Mouse (Mus musculus) thymus, postnatal 0 days (tissue): ENCODE results near the gene Cox5a. TPM values are rescaled to one million over a fixed set of nuclear protein-coding genes. Genes with fewer than 3 reads are reported as not detected.
A peak's percentile ranks its signal among the peaks of the same experiment; 100 is the strongest.

Experiments
- DNase-seq: peaks from one replicate; pipeline ENCODE4 v3.0.0-alpha.2; 2015; ENCODE audit warnings: low spot score
- polyA plus RNA-seq: library from polyadenylated mRNA; unstranded; fragments of >200 nt; fragmentation: Nextera tagmentation; extraction: Ambion mirVana; gene quantifications from 2 replicates; pipeline ENCODE4 v1.2.1, GENCODE M21; 2015

The Cox5a gene
- 862 and 907 TPM in 2 replicates for polyA plus RNA-seq

DNA sequence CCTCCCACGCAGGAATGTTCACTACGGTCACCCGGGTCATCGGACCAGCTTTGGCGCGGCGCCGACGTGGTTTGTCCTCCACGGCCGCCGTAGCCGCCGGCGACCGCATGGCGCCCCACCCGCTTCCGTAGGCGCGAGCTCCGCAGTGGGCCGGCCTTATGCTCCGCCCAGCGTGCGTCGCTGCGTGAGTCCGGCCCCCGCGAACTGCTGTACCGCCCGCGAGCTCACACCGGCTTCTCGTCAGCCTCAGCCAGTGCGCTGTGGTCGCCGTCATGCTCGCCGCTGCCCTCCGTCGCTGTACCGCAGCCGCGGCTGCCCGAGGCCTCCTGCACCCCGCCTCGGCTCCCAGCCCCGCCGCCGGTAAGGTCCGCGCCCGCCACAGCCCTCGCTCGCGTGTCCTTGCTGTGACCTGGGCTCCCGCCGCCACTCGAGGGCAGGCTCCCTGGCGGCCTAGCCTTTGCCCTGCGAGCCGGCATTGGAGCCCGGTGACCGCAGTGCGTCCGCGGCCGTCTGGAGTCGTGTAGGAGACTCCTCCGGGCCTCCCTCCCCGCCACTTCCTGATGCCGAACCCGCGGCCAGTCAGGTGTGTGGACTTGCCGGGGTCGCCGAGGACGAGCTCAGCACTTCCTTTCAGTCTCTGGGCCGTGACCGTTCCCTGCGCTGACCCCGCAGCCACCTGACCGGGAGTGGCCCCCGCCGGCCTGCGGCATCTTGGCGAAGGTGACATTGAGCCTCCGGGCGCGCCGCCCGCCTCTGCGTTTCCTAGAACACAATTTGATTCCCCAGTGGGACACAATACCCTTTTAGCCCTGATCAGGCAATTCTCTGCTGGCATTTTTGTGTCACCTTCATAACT, at the start of gene Cox5a:
Gene Cox5a, plus strand, starts transcription at position 219 of the 856 bp plus-strand sequence.
- peak; percentile 91 for DNase-seq

- peak; percentile 82 for DNase-seq
Measured at GRCm38 (mm10) chr9:57485774-57486173, 35.3 kb upstream of the Cox5a start.

DNA sequence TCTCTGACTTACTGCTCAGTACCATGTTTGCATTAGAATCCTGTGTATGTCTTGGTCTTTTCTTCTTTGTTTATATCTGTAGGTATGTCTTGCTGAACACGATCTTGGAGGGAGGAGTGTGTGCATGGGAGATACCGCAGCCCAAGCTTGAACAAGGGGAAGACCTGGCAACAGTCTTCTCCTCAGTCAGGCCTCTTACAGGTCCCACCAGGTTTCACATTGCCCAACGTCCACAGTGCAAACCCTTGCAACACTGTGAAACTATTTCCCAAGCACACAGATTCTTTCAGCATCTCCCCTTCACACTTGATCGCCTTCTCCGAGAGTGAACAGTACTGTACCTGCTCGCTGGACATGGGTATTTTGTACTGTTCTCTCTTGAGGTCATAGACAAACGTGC, 33.3 kb upstream of the Cox5a start:
- no peak for DNase-seq

- DNase-seq: no peak
Measured at GRCm38 (mm10) chr9:57493532-57493931, 27.5 kb upstream of the Cox5a start.

DNA sequence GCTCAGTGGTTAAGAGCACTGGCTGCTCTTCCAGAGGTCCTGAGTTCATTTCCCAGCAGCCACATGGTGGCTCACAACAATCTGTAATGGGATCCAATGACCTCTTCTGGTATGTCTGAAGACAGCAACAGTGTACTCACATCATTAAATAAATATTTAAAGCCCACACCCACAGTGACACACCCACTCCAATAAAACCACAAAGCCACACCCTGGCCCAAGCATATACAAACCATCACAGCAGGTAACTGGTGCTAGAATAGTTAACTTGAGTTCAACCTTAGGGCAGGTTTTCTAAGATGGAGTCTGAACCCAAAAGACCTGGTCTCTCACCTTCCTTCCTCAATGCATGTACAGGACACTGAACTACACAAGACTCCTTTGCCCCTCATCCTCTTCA, 26.1 kb upstream of the Cox5a start:
- DNase-seq: no peak

DNA sequence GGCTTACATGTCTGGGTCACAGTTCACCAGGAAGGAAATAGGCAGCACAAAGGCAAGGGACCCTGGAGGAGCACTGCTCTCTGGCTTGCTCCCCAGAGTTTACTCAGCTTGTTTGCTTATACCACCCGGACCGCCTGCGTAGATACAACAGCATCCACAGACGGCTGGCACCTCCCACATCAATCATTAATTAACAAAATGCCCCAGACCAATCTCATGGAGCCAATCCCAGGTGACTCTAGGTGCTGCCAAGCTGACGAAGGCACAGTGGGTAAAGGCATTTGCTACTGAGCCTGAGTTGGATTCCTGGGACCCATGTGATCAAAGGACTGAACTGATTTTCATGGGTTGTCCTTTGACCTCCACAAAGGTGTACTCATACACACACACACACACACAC, 23.8 kb upstream of the Cox5a start:
- no peak for DNase-seq

DNA sequence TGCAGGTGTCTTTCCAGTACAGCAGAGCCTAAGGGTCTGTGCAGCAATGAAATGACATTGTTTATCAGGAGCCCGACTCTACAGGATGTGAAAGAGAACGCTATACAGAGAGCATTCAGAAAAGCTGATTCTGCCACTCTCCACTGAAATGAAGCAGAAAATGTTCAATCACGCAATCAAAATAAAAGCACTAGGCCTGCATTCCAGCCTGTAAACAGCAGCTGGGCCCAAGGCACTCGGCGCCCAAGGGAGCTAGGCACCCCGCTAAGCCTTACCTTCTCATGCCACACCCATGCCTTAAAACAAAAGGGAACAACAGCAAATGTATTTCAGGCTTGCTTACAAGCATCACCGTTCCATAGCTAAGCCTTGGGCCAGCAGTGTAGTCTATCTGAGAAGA, 22.5 kb upstream of the Cox5a start:
- DNase-seq: no peak

DNA sequence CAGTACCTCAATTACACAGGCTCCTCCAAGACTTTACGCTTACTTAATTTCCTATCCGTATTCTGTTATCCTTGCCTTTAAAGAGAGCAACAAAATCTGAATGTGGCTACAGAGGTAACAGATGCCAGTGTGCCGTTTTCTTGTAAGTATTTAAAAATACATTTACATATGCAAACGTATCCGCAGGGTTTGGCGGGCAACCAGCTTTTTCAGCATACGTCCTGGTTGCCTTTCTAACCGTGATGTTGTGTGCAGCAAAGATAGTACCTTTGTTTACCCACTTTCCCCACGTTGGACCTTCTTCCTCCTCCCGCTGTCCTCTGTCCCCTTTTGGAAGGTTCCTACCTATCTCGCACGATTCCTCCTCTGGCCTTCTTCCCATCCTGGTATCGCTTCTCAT, 19.6 kb upstream of the Cox5a start:
- no peak for DNase-seq

DNA sequence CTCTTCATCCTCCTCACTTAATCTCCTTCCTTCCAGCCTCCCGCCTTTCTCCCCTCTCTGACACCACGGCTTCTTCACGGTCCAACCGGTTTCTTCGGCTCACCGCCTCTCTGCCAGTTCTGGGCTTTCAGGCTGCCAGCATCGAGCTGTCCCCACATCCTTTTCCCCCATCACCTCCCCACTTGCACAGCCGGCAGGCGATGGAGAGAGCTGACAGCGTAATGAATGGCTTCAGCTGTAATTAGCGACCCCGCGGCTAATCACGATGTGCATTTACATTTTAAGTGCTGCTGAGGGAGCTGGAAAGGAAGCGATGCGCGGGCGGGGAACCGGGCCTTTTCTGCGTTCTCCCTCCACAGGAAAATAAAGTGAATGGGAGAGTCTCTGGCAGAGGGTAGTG, 19.2 kb upstream of the Cox5a start:
- no peak for DNase-seq

DNA sequence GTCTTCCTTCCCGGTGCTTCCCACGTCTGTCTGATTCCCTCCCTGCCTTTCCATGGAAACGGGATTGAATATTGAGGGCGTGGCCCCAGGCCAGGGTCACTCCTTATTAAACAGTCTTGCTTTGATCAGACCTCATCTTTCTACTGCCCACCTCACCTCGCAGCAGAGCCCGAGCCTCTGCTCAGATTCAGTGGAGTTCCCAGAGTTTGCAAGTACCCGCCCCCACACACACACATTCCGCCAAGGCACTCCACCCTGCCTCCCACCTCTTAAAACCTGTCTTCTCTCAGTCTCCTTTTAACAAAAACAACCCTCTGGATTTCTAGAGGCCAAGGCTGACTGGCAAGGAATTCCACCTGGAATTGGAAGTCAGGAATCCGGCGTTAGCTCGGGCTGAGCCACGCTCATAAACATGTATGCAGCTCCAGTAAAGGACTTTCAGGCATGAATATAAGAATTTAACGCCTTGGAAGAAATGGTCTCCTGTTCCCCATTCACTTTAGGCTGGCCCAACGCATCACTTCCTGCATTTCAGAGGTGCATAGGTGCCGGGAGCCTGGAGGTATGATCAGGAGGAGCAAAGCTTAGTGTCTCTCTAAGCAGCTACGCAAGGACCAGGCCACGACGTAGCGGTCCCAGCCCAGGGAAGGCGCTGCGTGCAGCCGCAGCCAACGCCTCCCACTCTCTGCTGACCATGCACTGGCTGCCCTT, 18.0 kb upstream of the Cox5a start:
- no peak for DNase-seq

- no peak for DNase-seq
Measured at GRCm38 (mm10) chr9:57503622-57504380, 17.3 kb upstream of the Cox5a start, which contains the start of gene Rpp25. TSS of gene Rpp25 (plus strand) at chr9:57504026.

- peak; percentile 54 for DNase-seq
Measured at GRCm38 (mm10) chr9:57504381-57504700, 16.7 kb upstream of the Cox5a start.

DNA sequence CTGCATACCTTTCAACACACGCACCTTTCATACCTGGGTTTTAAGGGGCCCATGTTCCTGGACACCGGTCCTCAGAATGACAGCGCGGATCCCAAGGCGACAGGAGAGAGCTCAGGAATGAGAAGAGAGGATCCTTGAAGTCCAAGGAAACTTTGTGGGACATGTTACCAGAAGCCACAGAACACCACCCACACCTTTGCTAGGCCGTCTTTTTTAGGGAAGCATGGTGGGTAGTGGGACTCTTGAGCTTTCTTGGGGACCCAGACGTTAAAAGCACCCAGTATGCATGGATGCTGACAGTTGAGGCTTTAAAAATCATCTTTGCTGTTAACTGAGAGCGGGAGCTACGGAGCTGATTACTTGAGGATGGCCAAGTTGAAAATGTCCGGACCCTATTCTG, 16.2 kb upstream of the Cox5a start:
- no peak for DNase-seq

DNA sequence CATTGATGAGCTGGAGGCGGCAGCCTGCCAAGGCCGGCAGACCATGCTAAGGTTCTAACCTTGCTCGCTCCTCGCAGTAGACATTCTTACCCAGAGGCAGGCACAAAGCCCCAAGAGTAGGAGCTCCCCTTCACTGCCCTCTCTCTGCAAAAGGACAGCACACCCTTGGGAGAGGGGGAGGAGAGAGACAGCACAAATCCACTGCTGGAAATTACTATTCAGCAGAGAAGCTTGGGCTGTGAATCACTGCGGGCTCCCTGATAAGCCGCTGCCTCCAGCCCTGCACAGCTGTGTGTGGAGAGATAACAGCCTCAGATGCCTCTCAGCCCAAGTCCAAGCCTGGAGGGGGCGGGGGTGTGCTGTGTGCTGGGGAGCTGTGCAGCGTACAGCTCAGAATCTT, 15.4 kb upstream of the Cox5a start:
- DNase-seq: no peak

- DNase-seq: no peak
Measured at GRCm38 (mm10) chr9:57510577-57510976, 10.5 kb upstream of the Cox5a start.

- DNase-seq: peak; percentile 85
Measured at GRCm38 (mm10) chr9:57517113-57517512, 4.0 kb upstream of the Cox5a start.

DNA sequence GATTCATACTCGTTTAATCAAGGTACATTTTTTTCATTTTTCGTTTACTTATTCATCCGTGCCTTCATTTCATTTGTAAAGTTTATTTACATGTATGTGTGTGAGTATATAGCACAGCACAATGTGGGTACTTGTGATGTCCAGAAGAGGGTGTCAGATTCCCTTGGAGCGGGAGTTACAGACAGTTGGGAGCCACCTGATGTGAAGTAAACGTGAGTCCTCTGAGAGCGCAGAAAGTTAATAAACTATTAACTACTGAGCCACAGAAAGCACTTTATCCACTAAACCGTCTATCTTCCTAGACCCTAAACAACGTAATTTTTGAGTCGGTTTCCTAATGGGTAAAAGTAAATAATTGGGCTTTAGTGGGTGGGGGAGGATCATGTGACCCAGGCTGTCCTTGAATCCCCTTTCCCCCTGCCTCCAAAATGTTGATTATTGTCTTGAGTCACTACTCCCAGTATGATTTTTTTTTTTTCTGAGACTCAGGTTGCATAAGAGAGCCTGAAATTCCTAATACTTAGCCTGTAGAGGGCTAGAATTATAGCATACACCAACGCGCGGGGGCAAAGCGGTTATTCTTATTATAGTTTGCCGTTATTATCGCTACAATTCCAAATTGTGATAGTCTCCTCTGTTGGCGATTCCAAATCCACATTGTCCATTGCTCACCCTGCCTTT, 559 bp upstream of the Cox5a start:
- no peak for DNase-seq

DNA sequence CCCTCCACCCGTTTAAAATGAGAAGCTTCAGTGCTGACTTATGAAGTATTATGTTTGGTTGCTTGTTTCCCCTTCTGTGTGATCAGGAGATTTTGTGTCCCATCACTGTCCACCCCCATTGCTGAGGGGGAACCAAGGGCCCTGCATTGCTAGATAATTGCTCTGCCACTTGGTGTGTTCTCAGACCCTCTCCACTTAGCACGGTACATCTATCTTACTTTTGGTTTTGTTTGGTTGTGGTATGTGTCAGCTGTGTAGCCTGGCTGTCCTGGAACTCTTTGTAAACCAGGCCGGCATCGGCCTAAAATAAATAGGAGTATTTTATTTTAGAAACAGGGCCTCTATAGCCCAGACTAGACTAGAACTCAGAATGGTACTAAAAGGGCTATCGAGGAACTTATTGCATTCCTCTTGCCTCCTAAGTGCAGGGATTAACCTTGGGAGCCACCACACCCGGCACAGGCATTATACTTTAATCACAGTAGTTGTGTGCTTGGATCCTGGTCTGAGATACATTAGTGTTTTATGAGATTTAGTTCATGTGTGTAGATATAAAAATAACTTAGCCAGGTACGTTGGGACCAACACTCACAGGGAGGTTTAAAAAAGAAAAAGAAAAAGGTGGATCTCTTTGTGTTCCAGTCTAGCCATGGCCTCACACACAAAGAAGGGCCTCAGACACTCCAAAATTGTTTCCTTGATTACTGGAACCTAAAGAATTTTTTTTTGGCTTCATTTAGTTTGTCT, 1.2 kb downstream of the Cox5a start:
- DNase-seq: no peak

DNA sequence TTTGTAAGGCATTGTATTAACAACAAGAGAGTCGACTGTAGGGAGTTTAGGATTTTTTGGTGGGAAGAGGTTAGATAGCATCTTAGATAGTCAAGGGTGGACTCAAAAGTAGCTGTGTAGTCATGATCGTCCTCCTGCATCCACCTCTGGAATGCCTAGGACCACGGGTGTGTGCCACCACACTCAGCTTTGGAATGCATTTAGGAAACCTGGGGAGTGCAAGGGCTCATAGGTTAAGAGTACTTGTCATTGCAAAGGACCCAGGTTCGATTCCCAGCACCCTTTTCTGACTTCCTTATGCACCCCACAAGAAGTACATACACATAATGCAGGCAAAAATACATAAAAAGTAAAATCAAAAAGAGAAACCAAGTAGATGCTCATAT, 1.8 kb downstream of the Cox5a start:
- DNase-seq: no peak

DNA sequence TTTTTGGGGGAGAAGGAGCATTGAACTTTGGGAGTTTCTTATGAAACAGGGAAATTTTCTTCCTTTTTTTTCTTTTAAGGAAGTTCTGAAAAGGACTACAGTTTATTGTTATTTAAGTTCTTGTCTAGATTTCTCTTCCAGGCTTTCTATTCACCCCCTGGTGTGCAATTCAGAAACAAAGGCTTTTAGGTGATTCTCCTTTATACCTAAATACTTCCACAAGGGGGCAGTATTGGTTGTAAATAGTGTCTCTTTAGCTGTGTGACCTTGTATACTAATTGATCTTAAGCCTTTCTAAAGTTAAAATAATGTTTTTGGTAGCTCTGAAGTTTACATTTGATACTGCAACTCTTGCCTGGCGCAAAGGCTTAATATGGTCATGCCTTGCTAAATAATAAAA, 2.7 kb downstream of the Cox5a start:
- DNase-seq: peak; percentile 81

GRCm38 (mm10) chr9:57524439-57524838, 3.4 kb downstream of the Cox5a start:
- DNase-seq: no peak
